In the genomic region with DNA sequence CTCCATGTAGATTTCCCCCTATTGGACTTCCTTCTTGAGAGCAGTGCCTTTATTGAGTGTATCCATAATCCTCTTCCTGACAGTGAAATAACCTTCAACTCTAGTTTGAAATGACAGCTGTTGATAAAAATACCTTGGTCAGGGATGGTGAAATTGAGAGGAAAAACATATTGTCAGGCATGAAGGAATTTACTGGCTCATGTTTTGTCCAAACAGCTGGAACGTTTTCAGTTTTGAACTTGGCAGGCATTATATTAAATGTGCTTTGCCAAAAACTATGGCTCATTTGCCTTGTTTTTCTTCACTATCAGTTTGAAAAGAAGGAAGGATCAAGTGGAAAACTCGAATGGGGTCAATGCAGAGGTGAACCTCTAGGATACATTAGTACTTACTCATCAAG, we compare ENCODE assay signal across 10 mouse cellular contexts.
DNase-seq lines count a peak whose midpoint lies in the region.
"Had no signal": no experiment of that assay in that cellular context is flagged by ENCODE, and none has a peak within 500 bp of the region (broad histone marks: within the 10 kb centered on the region; RNA-seq: fewer than 3 reads in every experiment).

No protein-coding gene starts in this region.

- peak; percentile 21 for DNase-seq in heart, adult 8-10 months (ENCODE audit: low spot score)
- no peak for DNase-seq in heart, adult 11 months
- DNase-seq in kidney, postnatal 14 days = peak; percentile 27
- DNase-seq in kidney, adult 18-20 months = no peak
- DNase-seq in adipocyte (ENCODE audit: low spot score) = peak; percentile 22
- peak; percentile 4 for DNase-seq in lung, postnatal 25 days (ENCODE audit: low spot score)
- no peak for DNase-seq in thymus, postnatal 25 days
- DNase-seq: cerebellum, adult 9-11 months; right cerebral cortex, adult 18-20 months; thymus, adult 18-20 months had no signal

Comparison
In these comparisons a context has a peak if more than half of its experiments do, and no peak if none do; other contexts are left out.
1. DNase-seq: peak in heart, adult 8-10 months (single experiment), kidney, postnatal 14 days (single experiment), adipocyte (single experiment) and lung, postnatal 25 days (single experiment); none in heart, adult 11 months (single experiment), kidney, adult 18-20 months (single experiment) and thymus, postnatal 25 days (single experiment).